Comparison of ENCODE assay signal across 9 mouse cellular contexts in genomic region chr3:94363291-94364153, GRCm38 (mm10). TPM values are rescaled to one million over a fixed set of nuclear protein-coding genes. Genes with fewer than 3 reads are reported as not detected.
A peak's percentile ranks its signal among the peaks of the same experiment; 100 is the strongest.
DNase-seq lines count a peak whose midpoint lies in the region; ATAC-seq and TF ChIP-seq lines count a peak whose summit lies in the region.
"Had no signal": no experiment of that assay in that cellular context is flagged by ENCODE, and none has a peak within 500 bp of the region (broad histone marks: within the 10 kb centered on the region; RNA-seq: fewer than 3 reads in every experiment).

No protein-coding gene starts in this region.

- 5% methylated on average over 97 of the region's 97 CpGs for WGBS in embryonic facial prominence, embryonic 10.5 days
- WGBS in heart, embryonic 15.5 days: 5% methylated on average over 96 of the region's 97 CpGs
- 5% methylated on average over 95 of the region's 97 CpGs for WGBS in kidney, postnatal 0 days
- WGBS in small intestine, adult 2 months: 9% methylated on average over 97 of the region's 97 CpGs

- H3K4me2 ChIP-seq in heart, embryonic 15.5 days: peak overlapping the region; percentile 97
- H3K4me2 ChIP-seq in kidney, postnatal 0 days (ENCODE audit: low read length): peak overlapping the region; percentile 93

- no peak for DNase-seq in ES-E14 (ENCODE audit: low read depth, low spot score)
- DNase-seq in adrenal gland, adult 8-10 months: peak; percentile 36
- peak; percentile 75 for DNase-seq in embryonic facial prominence, embryonic 10.5 days (ENCODE audit: low spot score)
- peak; percentile 49 for DNase-seq in kidney, postnatal 0 days (ENCODE audit: low spot score)
- DNase-seq in spleen, postnatal 14 days (ENCODE audit: low spot score in 2 of 2): no peak

- H3K36me3 ChIP-seq in ES-E14 (ENCODE audit: control insufficient read depth, insufficient read depth, low read length, poor library complexity, severe bottlenecking): no peaks in the 10 kb centered on the region
- H3K36me3 ChIP-seq in embryonic facial prominence, embryonic 10.5 days (replicated peaks): no peaks in the 10 kb centered on the region
- H3K36me3 ChIP-seq in heart, embryonic 15.5 days: no peaks in the 10 kb centered on the region
- H3K36me3 ChIP-seq in kidney, postnatal 0 days (ENCODE audit: insufficient read depth, low read length): no peaks in the 10 kb centered on the region
- no peaks in the 10 kb centered on the region for H3K36me3 ChIP-seq in small intestine, adult 2 months (ENCODE audit: control insufficient read depth, insufficient read depth, low read length)

- in situ Hi-C loops in ES-E14 (cut with MboI; ENCODE audit: low sequenced_read_pairs in 2 of 2, unreplicated experiment in 2 of 2): no loop called here

- ATAC-seq in heart, embryonic 15.5 days (replicated peaks; ENCODE audit: insufficient number of reproducible peaks, insufficient read depth, low FRiP score, low read depth): peak; percentile 59
- peak; percentile 57 for ATAC-seq in kidney, postnatal 0 days (replicated peaks; ENCODE audit: low FRiP score, low read depth)
- ATAC-seq in megakaryocyte progenitor cell, adult 5-6 weeks (replicated peaks; ENCODE audit: poor library complexity): 0 out of 2 replicates have a peak, but pooled peaks have one; percentile 11

- H3K27me3 ChIP-seq in embryonic facial prominence, embryonic 10.5 days (replicated peaks; ENCODE audit: low read depth, poor library complexity, severe bottlenecking): peaks cover 58% of the 10 kb centered on the region
- H3K27me3 ChIP-seq in heart, embryonic 15.5 days: peaks cover 44% of the 10 kb centered on the region
- peaks cover 10% of the 10 kb centered on the region; the same call in 1 of the 2 replicates for H3K27me3 ChIP-seq in kidney, postnatal 0 days (ENCODE audit: insufficient read depth, low read length)
- H3K27me3 ChIP-seq in small intestine, adult 2 months (ENCODE audit: control insufficient read depth, insufficient read depth, low read length): no peaks in the 10 kb centered on the region; the same call in 1 of the 2 replicates

- H3K4me3 ChIP-seq in ES-E14 (ENCODE audit: insufficient read depth in 1 of 2, low read depth in 1 of 2, low read length in 2 of 2, poor library complexity in 1 of 2, severe bottlenecking in 1 of 2): peak overlapping the region; percentile 59 to 66
- peak overlapping the region; percentile 68 for H3K4me3 ChIP-seq in embryonic facial prominence, embryonic 10.5 days
- peak overlapping the region; percentile 58 for H3K4me3 ChIP-seq in heart, embryonic 15.5 days
- H3K4me3 ChIP-seq in kidney, postnatal 0 days (replicated peaks; ENCODE audit: low read depth, low read length): peak overlapping the region; percentile 47
- H3K4me3 ChIP-seq in small intestine, adult 2 months (ENCODE audit: low read depth, low read length): peak overlapping the region; percentile 62
- H3K4me3 ChIP-seq: myocyte had no signal

- no peak overlapping the region for H3K27ac ChIP-seq in ES-E14 (ENCODE audit: insufficient read depth, low read depth, low read length, poor library complexity, severe bottlenecking)
- H3K27ac ChIP-seq in embryonic facial prominence, embryonic 10.5 days (replicated peaks): peak overlapping the region; percentile 82
- H3K27ac ChIP-seq in heart, embryonic 15.5 days: no peak overlapping the region
- H3K27ac ChIP-seq in kidney, postnatal 0 days: no peak overlapping the region
- no peak overlapping the region for H3K27ac ChIP-seq in small intestine, adult 2 months (ENCODE audit: insufficient read depth, low read depth, low read length)

- H3K4me1 ChIP-seq in ES-E14 (ENCODE audit: control insufficient read depth in 2 of 2, insufficient read depth in 2 of 2, low read length in 2 of 2, poor library complexity in 1 of 2): no peaks in the 10 kb centered on the region
- peaks cover 20% of the 10 kb centered on the region for H3K4me1 ChIP-seq in embryonic facial prominence, embryonic 10.5 days
- peaks cover 11% of the 10 kb centered on the region for H3K4me1 ChIP-seq in heart, embryonic 15.5 days (replicated peaks)
- peaks cover 12% of the 10 kb centered on the region; the same call in 1 of the 2 replicates for H3K4me1 ChIP-seq in kidney, postnatal 0 days (replicated peaks; ENCODE audit: insufficient read depth, low read length)
- peaks cover 15% of the 10 kb centered on the region for H3K4me1 ChIP-seq in small intestine, adult 2 months (ENCODE audit: control insufficient read depth, insufficient read depth, insufficient read length, low read length)

- no peaks in the 10 kb centered on the region for H3K9me3 ChIP-seq in ES-E14 (ENCODE audit: control insufficient read depth, insufficient read depth, low read depth, low read length)
- H3K9me3 ChIP-seq in embryonic facial prominence, embryonic 10.5 days: no peaks in the 10 kb centered on the region; the same call in 1 of the 2 replicates
- H3K9me3 ChIP-seq in heart, embryonic 15.5 days (replicated peaks): no peaks in the 10 kb centered on the region
- H3K9me3 ChIP-seq in kidney, postnatal 0 days (replicated peaks; ENCODE audit: low read length): no peaks in the 10 kb centered on the region

- TF ChIP-seq POLR2A in small intestine, adult 2 months (IDR thresholded peaks at IDR 0.05; ENCODE audit: low read depth, low read length): no peak

- peak overlapping the region; percentile 21 for H3K9ac ChIP-seq in ES-E14 (ENCODE audit: insufficient read depth, low read depth, low read length, poor library complexity, severe bottlenecking)
- peak overlapping the region; percentile 57 for H3K9ac ChIP-seq in heart, embryonic 15.5 days
- peak overlapping the region; percentile 70 for H3K9ac ChIP-seq in kidney, postnatal 0 days (ENCODE audit: low read depth, low read length)

- no peak for TF ChIP-seq CTCF in kidney, postnatal 0 days (IDR thresholded peaks at IDR 0.05; ENCODE audit: low read depth)
- TF ChIP-seq CTCF in small intestine, adult 2 months (IDR thresholded peaks at IDR 0.05; ENCODE audit: extremely low read depth, insufficient read length, insufficient replicate concordance, low read depth, low read length): no peak

TF ChIP-seq in ES-E14, 5 proteins besides CTCF, POLR2A, EP300 and RAD21 (continues in another document):
- TF ChIP-seq MAFK (IDR thresholded peaks at IDR 0.05; ENCODE audit: insufficient read depth, low read depth, low read length) (no peak), CHD2 (IDR thresholded peaks at IDR 0.05; ENCODE audit: low read depth, low read length) (no peak), HCFC1 (IDR thresholded peaks at IDR 0.05; ENCODE audit: borderline replicate concordance, insufficient read depth, low read length) (no peak)

RNA-seq across cellular contexts. Expression of gene C2cd4d, which starts 1.3 kb away (rescaled TPM):
- total RNA-seq in ES-E14 (2012; rRNA removed): not detected in 2 replicates
- total RNA-seq in adrenal gland, adult 8-10 months (2022): under 1 TPM; 0.35 to 0.71 (median 0.51) TPM
- polyA plus RNA-seq in embryonic facial prominence, embryonic 10.5 days (2016; fragmentation: Nextera tagmentation; extraction: Ambion mirVana): 0.30 and 0.31 TPM in 2 replicates
- polyA plus RNA-seq in heart, embryonic 15.5 days (2015; fragmentation: Nextera tagmentation; extraction: Ambion mirVana): 0.19 and 0.70 TPM in 2 replicates
- 0.50 and 0.75 TPM in 2 replicates for polyA plus RNA-seq in kidney, postnatal 0 days (2015; fragmentation: Nextera tagmentation; extraction: Ambion mirVana)
- not detected in 2 replicates for total RNA-seq in megakaryocyte progenitor cell, adult 5-6 weeks (2015)
- total RNA-seq in megakaryocyte progenitor cell, adult 5-6 weeks (2017): not detected in 2 replicates
- polyA plus RNA-seq in small intestine, adult 2 months (2012; rRNA removed): 1.4 and 3.7 TPM in 2 replicates
- polyA plus RNA-seq: myocyte had no signal

RNA-seq across cellular contexts. Expression of gene Rorc, which starts 9.1 kb away (rescaled TPM):
- 0.21 TPM in 1 of 2 replicates, not detected in the other for total RNA-seq in ES-E14 (2012; rRNA removed)
- 10 to 100 TPM; 14.6 to 27.6 (median 23.6) TPM for total RNA-seq in adrenal gland, adult 8-10 months (2022)
- 0.21 and 0.29 TPM in 2 replicates for polyA plus RNA-seq in embryonic facial prominence, embryonic 10.5 days (2016; fragmentation: Nextera tagmentation; extraction: Ambion mirVana)
- polyA plus RNA-seq in heart, embryonic 15.5 days (2015; fragmentation: Nextera tagmentation; extraction: Ambion mirVana): 7.5 and 7.8 TPM in 2 replicates
- 14.4 and 16.4 TPM in 2 replicates for polyA plus RNA-seq in kidney, postnatal 0 days (2015; fragmentation: Nextera tagmentation; extraction: Ambion mirVana)
- total RNA-seq in megakaryocyte progenitor cell, adult 5-6 weeks (2015): 0.05 and 0.15 TPM in 2 replicates
- total RNA-seq in megakaryocyte progenitor cell, adult 5-6 weeks (2017): 0.44 TPM in 1 of 2 replicates, not detected in the other
- 10.2 and 28.3 TPM in 2 replicates for polyA plus RNA-seq in small intestine, adult 2 months (2012; rRNA removed)

RNA-seq across cellular contexts. Expression of gene Them5, which starts 21.6 kb away (rescaled TPM):
- 0.36 and 0.53 TPM in 2 replicates for total RNA-seq in ES-E14 (2012; rRNA removed)
- total RNA-seq in adrenal gland, adult 8-10 months (2022): not detected
- polyA plus RNA-seq in embryonic facial prominence, embryonic 10.5 days (2016; fragmentation: Nextera tagmentation; extraction: Ambion mirVana): 0.11 TPM in 1 of 2 replicates, not detected in the other
- 0.16 TPM in 1 of 2 replicates, not detected in the other for polyA plus RNA-seq in heart, embryonic 15.5 days (2015; fragmentation: Nextera tagmentation; extraction: Ambion mirVana)
- 0.09 TPM in 1 of 2 replicates, not detected in the other for polyA plus RNA-seq in kidney, postnatal 0 days (2015; fragmentation: Nextera tagmentation; extraction: Ambion mirVana)
- total RNA-seq in megakaryocyte progenitor cell, adult 5-6 weeks (2015): not detected in 2 replicates
- total RNA-seq in megakaryocyte progenitor cell, adult 5-6 weeks (2017): not detected in 2 replicates
- not detected in 2 replicates for polyA plus RNA-seq in small intestine, adult 2 months (2012; rRNA removed)
- polyA plus RNA-seq: myocyte had no signal

RNA-seq across cellular contexts. Expression of gene Lingo4, which starts 34.8 kb away (rescaled TPM):
- not detected in 2 replicates for total RNA-seq in ES-E14 (2012; rRNA removed)
- 1 to 10 TPM in 1 of 4 experiments, under 1 TPM in 3; 0.31 to 1.3 (median 0.78) TPM for total RNA-seq in adrenal gland, adult 8-10 months (2022)
- polyA plus RNA-seq in embryonic facial prominence, embryonic 10.5 days (2016; fragmentation: Nextera tagmentation; extraction: Ambion mirVana): 0.07 and 0.28 TPM in 2 replicates
- 0.09 and 0.34 TPM in 2 replicates for polyA plus RNA-seq in heart, embryonic 15.5 days (2015; fragmentation: Nextera tagmentation; extraction: Ambion mirVana)
- polyA plus RNA-seq in kidney, postnatal 0 days (2015; fragmentation: Nextera tagmentation; extraction: Ambion mirVana): 0.32 and 0.47 TPM in 2 replicates
- not detected in 2 replicates for total RNA-seq in megakaryocyte progenitor cell, adult 5-6 weeks (2015)
- not detected in 2 replicates for total RNA-seq in megakaryocyte progenitor cell, adult 5-6 weeks (2017)
- 0.23 and 0.42 TPM in 2 replicates for polyA plus RNA-seq in small intestine, adult 2 months (2012; rRNA removed)
- polyA plus RNA-seq: myocyte had no signal

RNA-seq across cellular contexts. Expression of gene Tdrkh, which starts 49.6 kb away (rescaled TPM):
- 3.2 and 3.4 TPM in 2 replicates for total RNA-seq in ES-E14 (2012; rRNA removed)
- 10 to 100 TPM in 3 of 4 experiments, 1 to 10 TPM in 1; 10.0 to 22.5 (median 15.9) TPM for total RNA-seq in adrenal gland, adult 8-10 months (2022)
- polyA plus RNA-seq in embryonic facial prominence, embryonic 10.5 days (2016; fragmentation: Nextera tagmentation; extraction: Ambion mirVana): 14.2 and 16.5 TPM in 2 replicates
- 8.3 and 10.0 TPM in 2 replicates for polyA plus RNA-seq in heart, embryonic 15.5 days (2015; fragmentation: Nextera tagmentation; extraction: Ambion mirVana)
- polyA plus RNA-seq in kidney, postnatal 0 days (2015; fragmentation: Nextera tagmentation; extraction: Ambion mirVana): 11.1 and 12.8 TPM in 2 replicates
- 12.7 and 13.2 TPM in 2 replicates for total RNA-seq in megakaryocyte progenitor cell, adult 5-6 weeks (2015)
- 3.9 and 5.5 TPM in 2 replicates for total RNA-seq in megakaryocyte progenitor cell, adult 5-6 weeks (2017)
- polyA plus RNA-seq in small intestine, adult 2 months (2012; rRNA removed): not detected in 2 replicates

Comparison
In these comparisons a context has a peak if more than half of its experiments do, and no peak if none do; other contexts are left out.
1. DNase-seq: peak in adrenal gland, adult 8-10 months (single experiment), embryonic facial prominence, embryonic 10.5 days (single experiment) and kidney, postnatal 0 days (single experiment); none in ES-E14 (single experiment) and spleen, postnatal 14 days (0 of 2).
2. Peak in every context shown above with its lines, with median percentiles within 50 percentile points of each other: H3K4me3 ChIP-seq, H3K9ac ChIP-seq and ATAC-seq.